Mouse (Mus musculus): ENCODE data around the gene Diras2.

GRCm38 (mm10) chr13:52459982-52460381, 71.1 kb downstream of the Diras2 start:
- TF ChIP-seq POLR2A (IDR thresholded peaks at IDR 0.05; ENCODE audit: extremely low read depth, insufficient read depth, low read length): no peak
- no peak for TF ChIP-seq CTCF (IDR thresholded peaks at IDR 0.05; ENCODE audit: low read depth, low read length)
